Mouse (Mus musculus): ENCODE measurements around the gene Sbds.

DNA sequence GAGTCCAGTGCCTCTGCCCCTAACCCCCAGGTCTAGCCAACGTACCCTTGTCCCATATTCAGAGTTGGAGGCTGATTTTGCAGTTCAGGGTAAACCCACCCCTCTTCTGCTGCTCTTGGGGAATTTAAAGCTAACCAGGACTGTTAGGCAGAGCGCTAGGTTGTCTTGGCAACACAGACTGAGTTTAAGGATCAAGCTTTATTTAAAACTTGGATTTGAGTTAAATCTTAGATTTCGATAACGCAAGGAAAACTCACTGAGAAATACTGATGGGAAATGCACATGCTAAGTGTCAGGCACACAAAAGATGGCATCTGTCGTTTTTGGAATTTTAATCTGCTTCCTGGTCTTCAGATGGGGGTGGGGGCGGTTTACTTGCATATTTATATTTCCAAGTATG lies 39.3 kb upstream of the Sbds start:
- TF ChIP-seq POLR2A (IDR thresholded peaks at IDR 0.05; ENCODE audit: low read depth, low read length) (no peak), CTCF (conservative IDR thresholded peaks at IDR 0.05; ENCODE audit: insufficient read depth, insufficient read length, low read depth, low read length) (no peak)

Measured in kidney, adult 2 months (tissue).